Mouse (Mus musculus) stomach, postnatal 0 days (tissue): ENCODE measurements around the gene Rpl39. TPM values are rescaled to one million over a fixed set of nuclear protein-coding genes. Genes with fewer than 3 reads are reported as not detected.
"Not testable (repeated sequence)": the region's sequence is repeated elsewhere in the genome, so short reads cannot be mapped to it uniquely, and the experiment has no call there.

ENCODE experiments used
- ATAC-seq: fragments of 200-750 bp; cut with Nextera tagmentation; 2 replicates; pipeline ENCODE4 v1.8.0; 2017; ENCODE audit not compliant: low FRiP score, low TSS enrichment
- DNase-seq: peaks from one replicate; pipeline ENCODE4 v3.0.0-alpha.2; 2016; ENCODE audit warnings: low spot score
- H3K27ac ChIP-seq: fragments of 300-500 bp; sonication (generic); replicated peaks from 2 replicates; pipeline ENCODE4 v1.5.1; 2014; ENCODE audit warnings: mild to moderate bottlenecking, control low read depth
- H3K27me3 ChIP-seq: fragments of 300-500 bp; sonication (generic); 2 replicates; pipeline ENCODE4 v1.6.1; 2014; ENCODE audit warnings: low read length; ENCODE audit not compliant: control insufficient read depth, insufficient read depth
- H3K36me3 ChIP-seq: fragments of 300-500 bp; sonication (generic); 2 replicates; pipeline ENCODE4 v1.6.1; 2014; ENCODE audit warnings: low read length, mixed read lengths; ENCODE audit not compliant: control insufficient read depth, insufficient read depth
- H3K4me1 ChIP-seq: fragments of 300-500 bp; sonication (generic); replicated peaks from 2 replicates; pipeline ENCODE4 v1.6.1; 2014; ENCODE audit warnings: antibody characterized with exemption; ENCODE audit not compliant: control insufficient read depth, insufficient read depth
- H3K4me2 ChIP-seq: fragments of 300-500 bp; sonication (generic); replicated peaks from 2 replicates; pipeline ENCODE4 v1.6.1; 2014; ENCODE audit warnings: low read depth, mild to moderate bottlenecking, control low read depth, moderate library complexity
- H3K4me3 ChIP-seq: fragments of 300-500 bp; sonication (generic); 2 replicates; pipeline ENCODE4 v1.5.1; 2014; ENCODE audit warnings: low read depth, low read length, control low read depth
- H3K9ac ChIP-seq: fragments of 300-500 bp; sonication (generic); 2 replicates; pipeline ENCODE4 v1.6.1; 2014; ENCODE audit warnings: mild to moderate bottlenecking, low read length, control low read depth, mixed read lengths
- H3K9me3 ChIP-seq: fragments of 300-500 bp; sonication (generic); 2 replicates; pipeline ENCODE4 v1.6.1; 2016; ENCODE audit warnings: low read length; ENCODE audit not compliant: control insufficient read depth
- CTCF ChIP-seq: IDR thresholded peaks from 2 replicates; pipeline ENCODE4 v1.5.1; 2016; ENCODE audit warnings: antibody characterized with exemption, low read depth, mild to moderate bottlenecking, moderate library complexity
- EP300 ChIP-seq: optimal IDR thresholded peaks from 2 replicates; pipeline ENCODE3; 2016; ENCODE audit warnings: antibody characterized with exemption
- WGBS: fragments of 180-500 bp; shearing (Covaris S2); extraction: QIAGEN DNeasy Blood & Tissue Kit; methylation state at CpG from one replicate; pipeline ENCODE4 v1.1.7; 2014; 5-methylcytosine and 5-hydroxymethylcytosine counted together
- polyA plus RNA-seq: library from polyadenylated mRNA; unstranded; fragments of >200 nt; fragmentation: Nextera tagmentation; extraction: Ambion mirVana; gene quantifications from 2 replicates; pipeline ENCODE4 v1.2.1, GENCODE M21; 2015

Gene Rpl39
- polyA plus RNA-seq, 1 experiment from 2014 or later, result 734 TPM

- no peak for DNase-seq
- TF ChIP-seq CTCF, result no peak
- no peak for TF ChIP-seq EP300
- WGBS, result 86% methylated on average over 11 of the region's 11 CpGs
These were observed 10.0 kb upstream of the Rpl39 start for GRCm38 (mm10) chrX:37095106-37095768.

GRCm38 (mm10) chrX:37091457-37091856, 6.3 kb upstream of the Rpl39 start:
- DNase-seq, result no peak
- WGBS, result 61% methylated on average over 3 of the region's 3 CpGs
- Histone ChIP-seq H3K9ac (no peak overlapping the region), H3K4me1 (no peaks in the 10 kb centered on the region), H3K4me2 (no peak overlapping the region), H3K4me3 (no peak overlapping the region), H3K36me3 (no peaks in the 10 kb centered on the region), H3K27me3 (no peaks in the 10 kb centered on the region), H3K9me3 (no peaks in the 10 kb centered on the region), H3K27ac (no peak overlapping the region)
- no peak for ATAC-seq
- no peak for TF ChIP-seq EP300
- TF ChIP-seq CTCF, result no peak

More at GRCm38 (mm10) chrX:37095106-37095768, 10.0 kb upstream of the Rpl39 start:
- no peak overlapping the region for H3K27ac ChIP-seq
- no peak overlapping the region for H3K9ac ChIP-seq
- no peak for ATAC-seq
- no peak overlapping the region for H3K4me2 ChIP-seq
- no peaks in the 10 kb centered on the region for H3K9me3 ChIP-seq
- H3K4me3 ChIP-seq, result no peak overlapping the region
- no peaks in the 10 kb centered on the region for H3K4me1 ChIP-seq
- no peaks in the 10 kb centered on the region for H3K36me3 ChIP-seq
- no peaks in the 10 kb centered on the region for H3K27me3 ChIP-seq

GRCm38 (mm10) chrX:37088778-37089177, 3.6 kb upstream of the Rpl39 start:
- no peak for TF ChIP-seq EP300
- TF ChIP-seq CTCF, result no peak
- H3K27me3 ChIP-seq, result no peaks in the 10 kb centered on the region
- DNase-seq (no peak), ATAC-seq (no peak)
- 79% methylated on average over 1 of the region's 1 CpGs for WGBS
- H3K9ac ChIP-seq, result no peak overlapping the region
- H3K36me3 ChIP-seq, result no peaks in the 10 kb centered on the region
- no peak overlapping the region for H3K4me2 ChIP-seq
- H3K4me1 ChIP-seq, result no peaks in the 10 kb centered on the region
- H3K4me3 ChIP-seq, result no peak overlapping the region
- H3K27ac ChIP-seq, result no peak overlapping the region
- no peaks in the 10 kb centered on the region for H3K9me3 ChIP-seq

- Histone ChIP-seq H3K36me3 (no peaks in the 10 kb centered on the region), H3K9me3 (no peaks in the 10 kb centered on the region), H3K4me2 (peak overlapping the region; percentile 44), H3K27me3 (no peaks in the 10 kb centered on the region), H3K4me1 (no peaks in the 10 kb centered on the region), H3K9ac (no peak overlapping the region), H3K27ac (peak overlapping the region; percentile 81), H3K4me3 (peak overlapping the region; percentile 52)
- TF ChIP-seq EP300, result no peak
- no peak for TF ChIP-seq CTCF
- DNase-seq (no peak), ATAC-seq (no peak)
- WGBS, result 16% methylated on average over 9 of the region's 9 CpGs
These were observed 463 bp upstream of the Rpl39 start for GRCm38 (mm10) chrX:37085665-37086064.

- no peaks in the 10 kb centered on the region for H3K4me1 ChIP-seq
- no peak for DNase-seq
- no peaks in the 10 kb centered on the region for H3K9me3 ChIP-seq
- H3K27me3 ChIP-seq, result no peaks in the 10 kb centered on the region
- ATAC-seq, result peak; percentile 16; the same call in 1 of the 2 replicates
- H3K4me3 ChIP-seq, result peak overlapping the region; percentile 52
- H3K36me3 ChIP-seq, result no peaks in the 10 kb centered on the region
- peak overlapping the region; percentile 62 for H3K9ac ChIP-seq
- peak overlapping the region; percentile 81 for H3K27ac ChIP-seq
- TF ChIP-seq CTCF, result no peak
- no peak for TF ChIP-seq EP300
- H3K4me2 ChIP-seq, result peak overlapping the region; percentile 42
- 13% methylated on average over 19 of the region's 19 CpGs for WGBS
These were observed 780 bp downstream of the Rpl39 start for GRCm38 (mm10) chrX:37084318-37084926.

- DNase-seq, result no peak
- no peak for ATAC-seq
- no peak overlapping the region for H3K9ac ChIP-seq
These were observed 4.0 kb downstream of the Rpl39 start for GRCm38 (mm10) chrX:37081194-37081593.

GRCm38 (mm10) chrX:37080345-37080744, 4.9 kb downstream of the Rpl39 start:
- WGBS, result 73% methylated on average over 3 of the region's 4 CpGs
- not testable (repeated sequence) for H3K4me3 ChIP-seq, H3K9me3 ChIP-seq, H3K27me3 ChIP-seq, H3K4me2 ChIP-seq, DNase-seq, H3K36me3 ChIP-seq, H3K9ac ChIP-seq, H3K27ac ChIP-seq, ATAC-seq, H3K4me1 ChIP-seq

More at GRCm38 (mm10) chrX:37081194-37081593, 4.0 kb downstream of the Rpl39 start:
- H3K4me1 ChIP-seq, result no peaks in the 10 kb centered on the region
- whole genome bisulfite sequencing, result 59% methylated on average over 6 of the region's 6 CpGs
- no peaks in the 10 kb centered on the region for H3K27me3 ChIP-seq
- no peaks in the 10 kb centered on the region for H3K9me3 ChIP-seq
- TF ChIP-seq CTCF (no peak), EP300 (no peak)
- no peak overlapping the region for H3K4me2 ChIP-seq
- H3K36me3 ChIP-seq, result no peaks in the 10 kb centered on the region
- no peak overlapping the region for H3K4me3 ChIP-seq
- H3K27ac ChIP-seq, result no peak overlapping the region
